Mouse (Mus musculus) CD4-positive naive resting alpha-beta T cell, adult 57 days (primary cell): ENCODE measurements around the gene Naip2. TPM values are rescaled to one million over a fixed set of nuclear protein-coding genes. Genes with fewer than 3 reads are reported as not detected.

Source experiments
- total RNA-seq: library from RNA; stranded (reverse); gene quantifications from one replicate; pipeline ENCODE4 v1.2.4, GENCODE M21; 2023

Naip2 gene
- 1.4 TPM for total RNA-seq

GRCm38 (mm10) chr13:100201659-100202333, at the start of gene Naip2:
Naip2 (minus strand) TSS chr13:100202092.

GRCm38 (mm10) chr13:100246223-100246622, 44.3 kb upstream of the Naip2 start, which contains the start of gene Naip5:
Naip5 (minus strand) TSS chr13:100246323.

GRCm38 (mm10) chr13:100124423-100125257, 77.3 kb downstream of the Naip2 start, which contains the start of gene Smn1:
Smn1 (plus strand) TSS chr13:100124852.

GRCm38 (mm10) chr13:100107652-100108472, 94.0 kb downstream of the Naip2 start, which contains the start of gene Serf1:
Serf1 (plus strand) TSS chr13:100108012.

GRCm38 (mm10) chr13:100103748-100104254, 98.1 kb downstream of the Naip2 start, which contains the start of gene Bdp1:
Bdp1 (minus strand) TSS chr13:100104070.

Other genes with a start within 250 kb of the Naip2 start
- 14.6 TPM for gene Mccc2, start 186.5 kb downstream of the Naip2 start, total RNA-seq
- 77.8 TPM for gene Bdp1, start 98.0 kb downstream of the Naip2 start, total RNA-seq
- gene Serf1, start 94.1 kb downstream of the Naip2 start, total RNA-seq = 2.0 TPM
- 78.6 TPM for gene Smn1, start 77.2 kb downstream of the Naip2 start, total RNA-seq
- 0.62 TPM for gene Naip5, start 44.2 kb upstream of the Naip2 start, total RNA-seq
- gene Naip6, start 115.6 kb upstream of the Naip2 start, total RNA-seq = 0.38 TPM